Mouse (Mus musculus): ENCODE measurements at regions not wholly inside any gene's neighbourhood (a gene's known extent, or its start where the extent isn't known, plus 50 kb on each side); places are given as distances from the start of the nearest gene placed in this dataset.
"Not testable (repeated sequence)": the region's sequence is repeated elsewhere in the genome, so short reads cannot be mapped to it uniquely, and the experiment has no call there.

DNA sequence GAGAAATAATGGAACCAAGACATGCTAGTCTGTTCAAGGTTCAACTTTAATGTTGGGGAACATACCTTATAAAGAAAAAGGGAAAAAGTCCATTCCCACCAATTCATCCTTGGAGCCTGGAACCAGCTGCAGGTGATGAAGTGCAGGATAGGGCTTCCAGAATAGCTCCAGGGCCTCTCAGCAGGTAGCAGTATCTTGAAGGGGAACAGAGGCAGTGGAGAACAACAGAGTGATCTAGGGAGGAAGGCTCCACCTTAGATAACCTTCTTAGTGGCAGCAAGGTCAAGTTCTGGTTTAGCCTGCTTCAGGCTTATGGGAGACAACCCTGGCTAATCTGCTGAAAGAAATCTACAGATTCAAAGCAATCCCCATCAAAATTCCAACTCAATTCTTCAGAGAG is 161.8 kb upstream of the Ngly1 start:
- not testable (repeated sequence) for DNase-seq

GRCm38 (mm10) chr14:16092391-16093132 is 156.5 kb upstream of the Ngly1 start:
- no peak for DNase-seq

DNA sequence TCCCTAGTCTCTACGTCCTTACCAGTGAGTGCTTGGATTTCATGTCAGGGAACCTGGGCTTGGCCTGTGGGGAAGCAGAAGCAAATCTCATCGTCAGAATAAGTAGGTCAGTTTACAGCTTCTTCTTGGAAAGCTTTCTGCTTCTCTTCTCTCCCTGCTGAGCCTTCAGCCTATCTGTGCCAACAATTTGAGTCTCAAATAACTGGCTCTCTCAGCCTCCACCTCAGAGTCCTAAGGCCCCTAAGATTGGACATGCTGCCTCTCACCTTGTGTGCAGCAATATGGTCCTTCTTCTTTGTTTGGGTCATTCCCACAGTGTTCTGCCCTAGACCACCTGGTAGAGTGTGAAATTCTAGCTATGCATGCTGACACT is 156.0 kb upstream of the Ngly1 start:
- no peak for DNase-seq

GRCm38 (mm10) chr14:16109414-16109813 is 139.7 kb upstream of the Ngly1 start:
- DNase-seq, result no peak

DNA sequence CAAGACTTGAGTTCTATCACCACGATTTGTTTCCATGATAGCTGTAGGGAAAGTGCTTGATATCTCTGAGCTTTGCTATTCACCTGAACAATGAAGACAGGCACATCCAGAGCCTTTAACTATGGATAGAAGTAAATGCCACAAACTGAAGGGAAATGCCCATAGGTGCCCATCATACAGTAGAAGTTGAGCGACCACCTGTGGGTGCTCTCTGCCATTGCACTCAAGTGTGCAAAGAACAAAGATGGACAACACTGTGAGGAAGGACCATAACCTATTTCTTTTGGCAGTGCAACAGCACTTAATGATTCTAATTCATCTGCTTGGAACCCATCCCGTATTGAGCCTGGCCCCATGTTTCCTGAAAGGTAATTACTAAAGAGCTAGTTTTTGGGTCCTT is 116.4 kb upstream of the Ngly1 start:
- no peak for DNase-seq

GRCm38 (mm10) chr14:16133410-16133809 is 115.7 kb upstream of the Ngly1 start:
- DNase-seq, result no peak

GRCm38 (mm10) chr14:16136187-16136586 is 112.9 kb upstream of the Ngly1 start:
- DNase-seq, result no peak

GRCm38 (mm10) chr14:16144299-16144698 is 104.8 kb upstream of the Ngly1 start:
- no peak for DNase-seq

DNA sequence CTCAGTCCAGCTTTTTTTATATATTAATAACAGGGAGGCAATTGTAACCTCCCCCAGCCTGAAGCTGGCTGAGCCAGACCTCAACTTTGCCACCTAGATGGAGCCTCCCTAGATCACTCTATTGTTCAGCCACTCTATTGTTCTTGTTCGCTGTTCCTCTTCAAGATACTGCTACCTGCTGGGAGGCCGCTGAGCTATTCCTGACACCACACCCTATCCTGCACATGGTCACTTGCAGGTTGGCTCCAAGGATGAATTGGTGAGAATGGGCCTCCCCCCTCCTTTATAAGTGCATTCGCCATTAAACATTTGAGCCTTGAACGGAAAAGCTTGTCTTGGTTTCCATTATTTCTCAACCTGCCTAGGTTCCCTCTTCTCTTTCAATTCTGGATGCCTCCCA is 102.3 kb upstream of the Ngly1 start:
- DNase-seq, result no peak

- DNase-seq, result no peak
Observed at GRCm38 (mm10) chr14:16151815-16152214, 97.3 kb upstream of the Ngly1 start.

DNA sequence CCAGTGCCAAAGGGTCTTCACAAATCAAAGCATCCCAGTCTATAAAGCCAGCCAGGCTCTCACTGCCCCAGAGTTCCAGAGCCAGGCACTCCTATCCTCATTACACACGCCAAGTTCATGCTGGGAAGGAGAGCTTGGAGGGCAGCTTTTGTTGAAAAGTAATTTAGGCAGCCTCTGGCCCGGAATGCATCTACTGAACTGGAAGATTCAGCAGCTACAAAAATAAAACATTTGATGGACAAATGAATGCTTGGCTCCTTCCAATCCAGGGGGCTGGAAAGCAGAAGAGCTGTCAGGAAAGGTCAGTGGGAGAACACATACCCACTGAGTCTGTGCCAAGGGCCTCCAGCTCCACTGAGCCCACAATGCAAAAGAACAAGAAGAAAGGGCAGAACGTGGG is 96.4 kb upstream of the Ngly1 start:
- no peak for DNase-seq

GRCm38 (mm10) chr14:16155106-16155505 is 94.0 kb upstream of the Ngly1 start:
- no peak for DNase-seq

DNA sequence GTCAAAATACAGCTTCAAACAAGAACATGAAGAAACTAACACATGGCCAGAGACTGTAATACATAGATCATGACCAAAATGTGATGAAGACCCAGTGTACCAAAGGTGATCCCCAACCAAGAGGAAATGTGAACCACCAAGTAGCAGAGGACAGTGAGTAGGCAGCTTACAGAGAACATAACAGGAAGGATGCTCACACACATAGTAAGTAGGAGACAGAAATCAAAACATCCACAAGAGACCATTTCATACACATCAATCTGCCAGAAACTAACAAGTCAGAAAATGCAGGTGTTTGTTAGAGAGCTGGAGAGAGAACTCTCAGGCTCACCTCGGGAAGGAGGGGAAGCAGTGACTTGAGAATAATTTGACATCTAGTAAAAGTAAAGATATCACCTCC is 78.9 kb upstream of the Ngly1 start:
- DNase-seq, result peak; percentile 32 to 33

DNA sequence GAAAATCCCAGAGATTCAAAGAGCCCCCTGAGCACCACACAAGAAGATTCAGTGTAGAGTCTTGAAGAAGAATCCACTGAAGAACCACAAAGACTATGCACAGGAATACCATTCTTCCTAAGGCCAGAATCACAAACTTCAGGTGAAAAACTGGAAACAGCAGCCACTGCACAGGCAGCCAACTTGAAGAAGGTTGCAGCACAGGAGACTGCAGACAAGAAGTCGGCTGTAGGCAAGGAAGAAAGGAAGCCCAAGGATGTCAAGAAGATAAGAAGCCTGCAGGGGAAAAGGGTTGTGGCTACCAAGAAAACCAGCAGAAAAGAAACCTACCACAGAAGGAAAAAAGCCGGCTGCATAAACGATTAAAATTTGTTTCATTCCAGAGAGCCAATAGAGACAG is 76.8 kb upstream of the Ngly1 start:
- no peak for DNase-seq

- peak; percentile 80 to 84 for DNase-seq
Observed at GRCm38 (mm10) chr14:16173292-16173691, 75.8 kb upstream of the Ngly1 start.

DNA sequence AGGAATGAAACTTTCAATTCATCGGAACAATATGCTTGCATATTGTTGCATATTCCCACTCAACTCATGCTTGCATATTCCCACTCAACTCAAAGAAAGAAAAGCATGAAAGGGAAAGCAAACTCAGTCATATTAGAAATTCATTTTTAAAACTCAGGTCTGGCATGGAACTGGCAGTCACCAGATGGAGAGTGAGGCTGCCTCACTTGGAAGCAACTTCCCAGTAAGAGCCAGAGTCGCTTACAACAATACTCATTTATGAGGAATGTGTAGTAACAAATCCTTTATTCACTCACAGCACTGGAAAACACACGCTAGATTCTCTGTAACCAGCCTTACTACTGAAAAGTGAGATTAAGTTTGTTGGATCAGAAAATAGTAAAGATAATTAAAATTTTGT is 70.9 kb upstream of the Ngly1 start:
- no peak for DNase-seq

- DNase-seq, result no peak
Observed at GRCm38 (mm10) chr14:16181822-16182221, 67.3 kb upstream of the Ngly1 start.

GRCm38 (mm10) chr14:16185246-16185645 is 63.8 kb upstream of the Ngly1 start:
- DNase-seq, result no peak

All from B cell, adult 2 months (primary cell).